Mouse (Mus musculus): ENCODE results near the gene Rho. TPM values are rescaled to one million over a fixed set of nuclear protein-coding genes. Genes with fewer than 3 reads are reported as not detected.

Rho gene
- total RNA-seq, 1 experiment, result 0.13 TPM

GRCm38 (mm10) chr6:115972083-115972764 is 40.7 kb downstream of the Rho start:
- no peaks in the 10 kb centered on the region for H3K9me3 ChIP-seq (ENCODE audit: control insufficient read depth, insufficient read depth, low read depth, low read length)
- no peak overlapping the region for H3K9ac ChIP-seq (ENCODE audit: insufficient read depth, low read depth, low read length, poor library complexity, severe bottlenecking)
- H3K4me1 ChIP-seq (ENCODE audit: control insufficient read depth in 2 of 2, insufficient read depth in 2 of 2, low read length in 2 of 2, poor library complexity in 1 of 2), result no peaks in the 10 kb centered on the region
- H3K4me3 ChIP-seq (ENCODE audit: insufficient read depth in 1 of 2, low read depth in 1 of 2, low read length in 2 of 2, poor library complexity in 1 of 2, severe bottlenecking in 1 of 2), result no peak overlapping the region
- no peaks in the 10 kb centered on the region for H3K36me3 ChIP-seq (ENCODE audit: control insufficient read depth, insufficient read depth, low read length, poor library complexity, severe bottlenecking)
- in situ Hi-C loops (cut with MboI; ENCODE audit: low sequenced_read_pairs in 2 of 2, unreplicated experiment in 2 of 2), result no loop called here
- DNase-seq (ENCODE audit: low read depth, low spot score), result no peak
- TF ChIP-seq CHD2 (IDR thresholded peaks at IDR 0.05; ENCODE audit: low read depth, low read length) (no peak), ZC3H11A (IDR thresholded peaks at IDR 0.05; ENCODE audit: borderline replicate concordance, low read depth, low read length) (no peak), MAFK (IDR thresholded peaks at IDR 0.05; ENCODE audit: insufficient read depth, low read depth, low read length) (no peak), ZNF384 (IDR thresholded peaks at IDR 0.05; ENCODE audit: low read depth, low read length) (no peak), HCFC1 (IDR thresholded peaks at IDR 0.05; ENCODE audit: borderline replicate concordance, insufficient read depth, low read length) (no peak)
- no peak overlapping the region for H3K27ac ChIP-seq (ENCODE audit: insufficient read depth, low read depth, low read length, poor library complexity, severe bottlenecking)

GRCm38 (mm10) chr6:115973139-115973875 is 41.8 kb downstream of the Rho start:
- H3K36me3 ChIP-seq (ENCODE audit: control insufficient read depth, insufficient read depth, low read length, poor library complexity, severe bottlenecking), result no peaks in the 10 kb centered on the region
- no peak for DNase-seq (ENCODE audit: low read depth, low spot score)
- no peaks in the 10 kb centered on the region for H3K4me1 ChIP-seq (ENCODE audit: control insufficient read depth in 2 of 2, insufficient read depth in 2 of 2, low read length in 2 of 2, poor library complexity in 1 of 2)
- no peaks in the 10 kb centered on the region for H3K9me3 ChIP-seq (ENCODE audit: control insufficient read depth, insufficient read depth, low read depth, low read length)
- TF ChIP-seq CHD2 (IDR thresholded peaks at IDR 0.05; ENCODE audit: low read depth, low read length) (no peak), ZC3H11A (IDR thresholded peaks at IDR 0.05; ENCODE audit: borderline replicate concordance, low read depth, low read length) (no peak), ZNF384 (IDR thresholded peaks at IDR 0.05; ENCODE audit: low read depth, low read length) (no peak), HCFC1 (IDR thresholded peaks at IDR 0.05; ENCODE audit: borderline replicate concordance, insufficient read depth, low read length) (no peak), MAFK (IDR thresholded peaks at IDR 0.05; ENCODE audit: insufficient read depth, low read depth, low read length) (no peak)
- in situ Hi-C loops (cut with MboI; ENCODE audit: low sequenced_read_pairs in 2 of 2, unreplicated experiment in 2 of 2), result no loop called here
- no peak overlapping the region for H3K27ac ChIP-seq (ENCODE audit: insufficient read depth, low read depth, low read length, poor library complexity, severe bottlenecking)
- no peak overlapping the region for H3K4me3 ChIP-seq (ENCODE audit: insufficient read depth in 1 of 2, low read depth in 1 of 2, low read length in 2 of 2, poor library complexity in 1 of 2, severe bottlenecking in 1 of 2)
- H3K9ac ChIP-seq (ENCODE audit: insufficient read depth, low read depth, low read length, poor library complexity, severe bottlenecking), result no peak overlapping the region

GRCm38 (mm10) chr6:115973881-115974662 is 42.5 kb downstream of the Rho start:
- in situ Hi-C loops (cut with MboI; ENCODE audit: low sequenced_read_pairs in 2 of 2, unreplicated experiment in 2 of 2), result no loop called here
- H3K4me3 ChIP-seq (ENCODE audit: insufficient read depth in 1 of 2, low read depth in 1 of 2, low read length in 2 of 2, poor library complexity in 1 of 2, severe bottlenecking in 1 of 2), result no peak overlapping the region
- no peaks in the 10 kb centered on the region for H3K9me3 ChIP-seq (ENCODE audit: control insufficient read depth, insufficient read depth, low read depth, low read length)
- no peak overlapping the region for H3K9ac ChIP-seq (ENCODE audit: insufficient read depth, low read depth, low read length, poor library complexity, severe bottlenecking)
- no peaks in the 10 kb centered on the region for H3K4me1 ChIP-seq (ENCODE audit: control insufficient read depth in 2 of 2, insufficient read depth in 2 of 2, low read length in 2 of 2, poor library complexity in 1 of 2)
- H3K36me3 ChIP-seq (ENCODE audit: control insufficient read depth, insufficient read depth, low read length, poor library complexity, severe bottlenecking), result no peaks in the 10 kb centered on the region
- H3K27ac ChIP-seq (ENCODE audit: insufficient read depth, low read depth, low read length, poor library complexity, severe bottlenecking), result no peak overlapping the region
- DNase-seq (ENCODE audit: low read depth, low spot score), result no peak
- no peak for TF ChIP-seq ZNF384 (IDR thresholded peaks at IDR 0.05; ENCODE audit: low read depth, low read length)
- no peak for TF ChIP-seq MAFK (IDR thresholded peaks at IDR 0.05; ENCODE audit: insufficient read depth, low read depth, low read length)

GRCm38 (mm10) chr6:115975606-115976005 is 44.1 kb downstream of the Rho start:
- Histone ChIP-seq H3K4me3 (ENCODE audit: insufficient read depth in 1 of 2, low read depth in 1 of 2, low read length in 2 of 2, poor library complexity in 1 of 2, severe bottlenecking in 1 of 2) (no peak overlapping the region), H3K36me3 (ENCODE audit: control insufficient read depth, insufficient read depth, low read length, poor library complexity, severe bottlenecking) (no peaks in the 10 kb centered on the region), H3K9me3 (ENCODE audit: control insufficient read depth, insufficient read depth, low read depth, low read length) (no peaks in the 10 kb centered on the region), H3K4me1 (ENCODE audit: control insufficient read depth in 2 of 2, insufficient read depth in 2 of 2, low read length in 2 of 2, poor library complexity in 1 of 2) (no peaks in the 10 kb centered on the region), H3K9ac (ENCODE audit: insufficient read depth, low read depth, low read length, poor library complexity, severe bottlenecking) (no peak overlapping the region), H3K27ac (ENCODE audit: insufficient read depth, low read depth, low read length, poor library complexity, severe bottlenecking) (no peak overlapping the region)
- in situ Hi-C loops (cut with MboI; ENCODE audit: low sequenced_read_pairs in 2 of 2, unreplicated experiment in 2 of 2), result no loop called here
- DNase-seq (ENCODE audit: low read depth, low spot score), result no peak
- no peak for TF ChIP-seq HCFC1 (IDR thresholded peaks at IDR 0.05; ENCODE audit: borderline replicate concordance, insufficient read depth, low read length)
- no peak for TF ChIP-seq MAFK (IDR thresholded peaks at IDR 0.05; ENCODE audit: insufficient read depth, low read depth, low read length)
- TF ChIP-seq ZNF384 (IDR thresholded peaks at IDR 0.05; ENCODE audit: low read depth, low read length), result no peak
- no peak for TF ChIP-seq CHD2 (IDR thresholded peaks at IDR 0.05; ENCODE audit: low read depth, low read length)
- TF ChIP-seq ZC3H11A (IDR thresholded peaks at IDR 0.05; ENCODE audit: borderline replicate concordance, low read depth, low read length), result no peak
